Mouse (Mus musculus) embryonic facial prominence, embryonic 11.5 days (tissue): ENCODE data around the gene Znhit2. TPM values are rescaled to one million over a fixed set of nuclear protein-coding genes. Genes with fewer than 3 reads are reported as not detected.

Source experiments
- ATAC-seq: fragments of 200-750 bp; cut with Nextera tagmentation; replicated peaks from 2 replicates; pipeline ENCODE4 v1.8.0; 2017; ENCODE audit warnings: low read depth; ENCODE audit not compliant: insufficient number of reproducible peaks, low FRiP score, low TSS enrichment
- DNase-seq: peaks from one replicate; pipeline ENCODE4 v3.0.0-alpha.2; 2015; ENCODE audit warnings: low spot score
- H3K27ac ChIP-seq: fragments of 300-500 bp; sonication (generic); replicated peaks from 2 replicates; pipeline ENCODE4 v1.5.1; 2014; ENCODE audit warnings: mild to moderate bottlenecking, low read depth, low read length, control low read depth
- H3K27me3 ChIP-seq: fragments of 300-500 bp; sonication (generic); 2 replicates; pipeline ENCODE4 v1.6.1; 2014; ENCODE audit warnings: mild to moderate bottlenecking, low read length, moderate library complexity, mixed read lengths; ENCODE audit not compliant: control insufficient read depth, insufficient read depth
- H3K36me3 ChIP-seq: fragments of 300-500 bp; sonication (generic); replicated peaks from 2 replicates; pipeline ENCODE4 v1.6.1; 2014; ENCODE audit warnings: low read depth, mild to moderate bottlenecking, low read length, moderate library complexity, mixed read lengths; ENCODE audit not compliant: control insufficient read depth, insufficient read depth
- H3K4me1 ChIP-seq: fragments of 300-500 bp; sonication (generic); 2 replicates; pipeline ENCODE4 v1.6.1; 2014; ENCODE audit warnings: low read length, mixed read lengths; ENCODE audit not compliant: control insufficient read depth, insufficient read depth
- H3K4me2 ChIP-seq: fragments of 300-500 bp; sonication (generic); 2 replicates; pipeline ENCODE4 v1.6.1; 2014; ENCODE audit warnings: low read depth, mild to moderate bottlenecking, control low read depth, low read length, moderate library complexity
- H3K4me3 ChIP-seq: fragments of 300-500 bp; sonication (generic); 2 replicates; pipeline ENCODE4 v1.5.1; 2014; ENCODE audit warnings: low read depth, low read length, control low read depth
- H3K9ac ChIP-seq: fragments of 300-500 bp; sonication (generic); replicated peaks from 2 replicates; pipeline ENCODE4 v1.6.1; 2014; ENCODE audit warnings: mild to moderate bottlenecking, control low read depth, low read length
- H3K9me3 ChIP-seq: fragments of 300-500 bp; sonication (generic); replicated peaks from 2 replicates; pipeline ENCODE4 v1.6.1; 2016; ENCODE audit warnings: mild to moderate bottlenecking, low read length, inconsistent platforms, mixed read lengths; ENCODE audit not compliant: control insufficient read depth
- WGBS: fragments of 180-500 bp; shearing (Covaris S2); extraction: QIAGEN DNeasy Blood & Tissue Kit; methylation state at CpG from one replicate; pipeline ENCODE4 v1.1.7; 2014; 5-methylcytosine and 5-hydroxymethylcytosine counted together
- polyA plus RNA-seq: library from polyadenylated mRNA; unstranded; fragments of >200 nt; fragmentation: Nextera tagmentation; extraction: Ambion mirVana; gene quantifications from 2 replicates; pipeline ENCODE4 v1.2.1, GENCODE M21; 2014

The Znhit2 gene
- polyA plus RNA-seq, 1 experiment from 2014 or later = 44.2 TPM

DNA sequence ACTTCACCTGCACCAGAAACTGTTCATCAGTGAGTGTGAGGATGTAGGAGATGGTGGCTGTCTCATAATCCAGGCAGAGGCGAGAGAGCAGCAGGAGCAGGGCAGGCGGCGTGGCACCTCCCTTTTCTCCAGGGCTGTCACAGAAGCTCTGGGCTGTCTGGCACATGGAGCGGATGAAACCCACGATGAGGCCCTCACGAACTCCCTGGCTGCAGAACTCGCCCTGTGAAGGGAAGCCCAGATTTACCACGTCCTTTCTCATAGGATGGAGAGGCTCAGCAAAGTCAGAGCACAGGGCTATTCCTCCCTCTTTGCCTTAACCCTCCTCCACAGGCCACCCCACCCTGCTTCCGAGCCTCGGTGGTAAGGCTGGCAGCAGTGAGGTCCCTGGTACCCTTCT is 8.9 kb downstream of the Znhit2 start:
- WGBS = 92% methylated on average over 10 of the region's 10 CpGs

DNA sequence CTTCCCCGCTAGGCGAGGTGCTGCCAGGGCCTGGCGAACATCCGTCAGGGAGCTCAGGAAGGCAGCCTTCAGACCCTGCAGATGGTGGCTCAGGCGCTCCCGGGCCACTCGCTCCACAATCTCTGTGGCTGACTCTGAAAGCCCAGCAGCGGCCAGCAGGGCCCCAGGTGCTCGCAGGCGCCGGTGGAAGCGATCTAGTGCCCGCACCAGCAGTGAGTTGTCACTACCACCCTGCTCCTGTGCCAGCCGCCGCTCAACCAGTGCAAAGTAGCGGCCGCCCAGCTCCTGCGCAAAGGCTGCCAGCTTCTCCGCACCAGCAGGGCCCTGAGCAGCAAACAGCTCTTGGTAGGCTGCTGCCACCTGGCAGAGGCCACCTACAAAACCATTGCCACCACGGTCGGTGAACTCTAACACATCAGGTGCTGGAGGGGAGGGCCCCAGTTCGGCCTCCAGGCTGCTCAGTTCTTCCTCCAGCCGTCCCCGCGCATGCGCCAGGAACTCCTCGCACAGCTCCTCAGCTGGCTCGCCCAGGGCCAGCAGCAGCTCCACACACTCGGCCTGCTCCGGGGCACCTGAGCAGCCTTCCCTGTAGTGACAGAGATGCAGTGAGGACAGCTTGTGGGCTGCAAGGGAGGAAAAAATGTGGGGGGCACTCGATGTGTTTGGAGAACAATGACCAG is 9.7 kb downstream of the Znhit2 start:
- Histone ChIP-seq H3K9ac (no peak overlapping the region), H3K36me3 (no peaks in the 10 kb centered on the region; the same call in none of the 2 replicates), H3K9me3 (no peaks in the 10 kb centered on the region), H3K4me3 (no peak overlapping the region), H3K27ac (no peak overlapping the region), H3K4me2 (no peak overlapping the region), H3K4me1 (peaks cover 2% of the 10 kb centered on the region), H3K27me3 (no peaks in the 10 kb centered on the region)
- ATAC-seq (no peak), DNase-seq (no peak)
- WGBS = 91% methylated on average over 31 of the region's 31 CpGs

More for the DNA sequence above, 8.9 kb downstream of the Znhit2 start:
- DNase-seq (no peak), ATAC-seq (no peak)
- Histone ChIP-seq H3K9me3 (no peaks in the 10 kb centered on the region), H3K9ac (no peak overlapping the region), H3K4me1 (peaks cover 2% of the 10 kb centered on the region), H3K27me3 (no peaks in the 10 kb centered on the region), H3K36me3 (no peaks in the 10 kb centered on the region; the same call in none of the 2 replicates), H3K4me2 (no peak overlapping the region), H3K4me3 (no peak overlapping the region), H3K27ac (no peak overlapping the region)

DNA sequence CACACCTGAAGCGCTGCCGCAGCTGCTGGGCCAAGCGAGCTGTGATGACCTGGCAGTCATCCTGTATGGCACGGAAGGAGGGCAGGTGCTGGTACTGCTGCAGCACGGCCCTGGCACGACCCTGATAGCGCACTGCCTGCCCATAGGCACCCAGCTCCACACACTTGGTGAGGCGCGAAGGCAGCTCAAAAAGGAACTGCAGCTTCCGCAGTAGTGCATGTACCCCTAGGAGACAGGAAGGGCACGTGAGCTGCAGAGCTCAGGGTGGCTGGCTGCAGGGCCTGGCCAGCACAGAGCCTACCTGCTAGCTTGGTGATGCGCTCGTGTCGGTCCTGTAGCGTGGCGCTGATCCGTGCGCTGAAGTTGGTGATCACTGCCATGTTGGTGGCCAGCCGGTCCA is 10.3 kb downstream of the Znhit2 start:
- 93% methylated on average over 19 of the region's 19 CpGs for WGBS
- Histone ChIP-seq H3K27me3 (no peaks in the 10 kb centered on the region), H3K4me1 (peaks cover 2% of the 10 kb centered on the region), H3K9me3 (no peaks in the 10 kb centered on the region), H3K36me3 (no peaks in the 10 kb centered on the region; the same call in none of the 2 replicates), H3K4me2 (no peak overlapping the region), H3K27ac (no peak overlapping the region), H3K9ac (no peak overlapping the region), H3K4me3 (no peak overlapping the region)
- no peak for DNase-seq
- no peak for ATAC-seq

DNA sequence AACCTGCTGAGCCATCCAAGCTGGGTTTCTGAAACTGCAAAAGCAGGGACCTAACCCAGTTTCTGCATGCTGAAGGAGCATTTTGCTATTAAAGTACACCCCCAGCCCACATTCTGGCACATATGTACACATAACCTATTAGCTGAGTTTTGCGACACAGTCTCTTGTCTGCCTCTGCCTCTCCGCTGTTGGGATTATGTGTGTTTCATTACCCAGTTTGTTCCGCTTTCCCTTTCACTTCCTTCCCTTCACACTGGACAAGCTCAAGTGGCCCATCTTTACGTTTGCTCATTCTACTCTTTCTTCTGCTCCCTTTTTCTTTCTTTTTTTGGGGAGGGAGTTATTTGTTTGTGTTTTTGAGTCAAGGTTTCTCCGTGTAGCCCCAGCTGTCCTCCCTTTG is 12.9 kb downstream of the Znhit2 start:
- Histone ChIP-seq H3K4me3 (no peak overlapping the region), H3K9ac (no peak overlapping the region), H3K4me1 (no peaks in the 10 kb centered on the region; the same call in 1 of the 2 replicates), H3K27me3 (no peaks in the 10 kb centered on the region), H3K9me3 (no peaks in the 10 kb centered on the region), H3K4me2 (no peak overlapping the region), H3K36me3 (no peaks in the 10 kb centered on the region; the same call in none of the 2 replicates), H3K27ac (no peak overlapping the region)
- 91% methylated on average over 5 of the region's 5 CpGs for WGBS
- no peak for ATAC-seq
- no peak for DNase-seq

DNA sequence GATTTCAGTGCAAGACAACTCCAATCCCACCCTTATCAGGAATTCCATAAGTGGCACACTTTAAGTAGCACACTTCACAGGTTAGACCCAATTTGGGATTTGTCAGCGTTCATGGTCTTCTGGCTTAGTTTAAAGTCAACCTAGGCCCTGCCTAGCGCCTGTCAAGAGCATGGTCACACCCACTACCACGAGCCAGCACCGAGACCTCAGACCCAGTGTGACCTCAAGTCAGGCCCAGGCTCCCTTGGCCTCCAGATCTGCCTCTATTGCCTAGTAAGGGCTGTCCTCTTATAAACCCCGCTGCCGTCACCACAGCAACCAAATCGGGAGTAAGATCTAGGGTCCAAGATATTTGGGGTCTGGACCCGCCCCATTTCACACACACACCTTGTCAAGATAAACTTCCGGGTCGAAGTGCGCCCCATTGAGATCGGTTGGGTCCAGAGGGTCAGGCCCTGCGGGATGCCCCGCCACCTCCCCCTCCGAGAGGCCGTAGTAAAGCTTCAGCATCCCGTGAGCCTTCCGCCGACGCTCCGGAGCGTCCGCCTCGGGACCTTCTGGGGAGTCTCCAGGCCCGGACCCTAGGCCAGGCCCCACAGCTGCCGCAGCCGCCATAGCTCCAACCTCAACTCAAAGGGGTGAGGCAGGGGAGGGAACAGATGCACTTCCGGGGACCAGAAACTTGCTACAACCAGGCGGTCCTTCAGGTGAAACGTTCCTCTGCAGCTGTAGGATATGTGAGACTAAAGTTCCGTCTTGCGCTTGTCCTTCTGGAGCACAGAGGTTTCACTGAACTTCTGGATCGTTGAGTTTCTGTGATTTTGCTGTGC is 15.8 kb downstream of the Znhit2 start, which contains the start of gene Vps51:
Vps51 (minus strand) TSS at position 668 of the 830 bp plus-strand sequence.
- Histone ChIP-seq H3K4me2 (peak within 1 kb of the TSS; percentile 77), H3K36me3 (no peaks in the 10 kb centered on the region; the same call in 1 of the 2 replicates), H3K27me3 (no peaks in the 10 kb centered on the region), H3K4me3 (peak within 1 kb of the TSS; percentile 72), H3K27ac (peak within 1 kb of the TSS; percentile 53; the same call in 1 of the 2 replicates), H3K9me3 (no peaks in the 10 kb centered on the region), H3K9ac (peak within 1 kb of the TSS; percentile 86), H3K4me1 (no peaks in the 10 kb centered on the region)
- under 1% methylated on average over 33 of the region's 33 CpGs for whole genome bisulfite sequencing
- DNase-seq (peak; percentile 93), ATAC-seq (peak; percentile 71)

DNA sequence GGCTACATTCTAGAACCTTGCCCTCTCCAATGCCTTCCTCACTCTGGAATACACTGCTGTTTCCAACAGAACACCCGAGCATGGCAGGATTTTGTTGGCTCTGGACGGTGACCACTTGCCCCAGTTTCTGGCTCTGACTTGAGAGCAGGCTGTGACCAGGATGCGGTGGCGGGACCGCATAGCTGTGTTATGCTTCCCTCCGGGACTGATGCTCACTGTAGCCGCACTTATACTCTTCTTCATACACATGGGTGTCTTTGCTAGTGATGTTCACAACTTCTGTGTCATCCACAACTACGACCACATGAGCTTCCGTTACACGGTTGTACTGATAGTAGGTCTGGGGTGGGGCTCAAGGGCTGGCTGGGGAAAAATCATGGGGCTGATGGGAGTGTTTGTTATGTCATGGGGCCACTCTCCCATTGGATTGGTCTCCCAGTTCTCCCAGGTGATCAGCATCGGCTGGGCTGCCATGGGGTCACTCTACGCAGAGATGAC is 19.0 kb downstream of the Znhit2 start, which contains the start of gene Tmem262:
Tmem262 (plus strand) TSS at position 51 of the 498 bp plus-strand sequence.
- peaks cover 3% of the 10 kb centered on the region; the same call in 1 of the 2 replicates for H3K36me3 ChIP-seq
- no peak within 1 kb of the TSS for H3K4me3 ChIP-seq
- H3K9ac ChIP-seq = no peak within 1 kb of the TSS; the same call in 1 of the 2 replicates
- H3K9me3 ChIP-seq = no peaks in the 10 kb centered on the region
- no peaks in the 10 kb centered on the region for H3K27me3 ChIP-seq
- WGBS = 92% methylated on average over 12 of the region's 12 CpGs
- H3K4me1 ChIP-seq = no peaks in the 10 kb centered on the region
- H3K27ac ChIP-seq = no peak within 1 kb of the TSS
- DNase-seq = no peak
- no peak for ATAC-seq
- H3K4me2 ChIP-seq = no peak within 1 kb of the TSS; the same call in 1 of the 2 replicates

DNA sequence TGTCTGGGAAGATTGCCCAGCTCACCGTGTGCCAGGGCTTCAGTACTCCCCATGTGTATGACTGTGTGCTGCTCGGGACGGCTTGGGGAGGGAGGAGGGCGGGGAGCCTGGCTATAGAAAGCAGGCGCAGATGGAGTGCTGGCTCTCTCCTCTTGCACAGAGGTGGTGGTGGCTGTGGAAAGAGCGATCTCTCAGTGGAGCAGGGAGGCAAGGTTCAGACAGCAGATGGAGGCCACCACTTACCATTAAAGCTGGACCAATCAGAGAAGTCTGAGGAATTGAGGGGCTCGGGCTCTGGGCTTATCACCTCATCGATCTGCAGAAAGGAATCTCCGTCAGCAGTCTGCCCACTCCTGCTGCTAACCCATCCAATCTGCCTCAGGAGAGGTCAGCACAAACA is 21.2 kb downstream of the Znhit2 start, which contains the start of gene Gm28374:
Gm28374 (minus strand) TSS at position 101 of the 400 bp plus-strand sequence.
- DNase-seq = no peak
- Histone ChIP-seq H3K4me3 (no peak within 1 kb of the TSS), H3K9ac (no peak within 1 kb of the TSS), H3K36me3 (peaks cover 4% of the 10 kb centered on the region), H3K9me3 (no peaks in the 10 kb centered on the region), H3K4me1 (no peaks in the 10 kb centered on the region), H3K4me2 (no peak within 1 kb of the TSS), H3K27me3 (no peaks in the 10 kb centered on the region), H3K27ac (no peak within 1 kb of the TSS)
- WGBS = 87% methylated on average over 9 of the region's 9 CpGs
- no peak for ATAC-seq
